Mouse (Mus musculus): ENCODE measurements at regions not wholly inside any gene's neighbourhood (a gene's known extent, or its start where the extent isn't known, plus 50 kb on each side); places are given as distances from the start of the nearest gene placed in this dataset.

GRCm38 (mm10) chr4:105626371-105627320 is 163.0 kb upstream of the Gm12728 start:
- no peak for DNase-seq (ENCODE audit: extremely low spot score in 1 of 2, low spot score in 1 of 2)

GRCm38 (mm10) chr4:105629581-105629980 is 160.1 kb upstream of the Gm12728 start:
- no peak for DNase-seq (ENCODE audit: extremely low spot score in 1 of 2, low spot score in 1 of 2)

GRCm38 (mm10) chr4:105630595-105631369 is 158.9 kb upstream of the Gm12728 start:
- DNase-seq (ENCODE audit: extremely low spot score in 1 of 2, low spot score in 1 of 2): no peak

GRCm38 (mm10) chr4:105632581-105633358 is 156.9 kb upstream of the Gm12728 start:
- no peak for DNase-seq (ENCODE audit: extremely low spot score in 1 of 2, low spot score in 1 of 2)

DNA sequence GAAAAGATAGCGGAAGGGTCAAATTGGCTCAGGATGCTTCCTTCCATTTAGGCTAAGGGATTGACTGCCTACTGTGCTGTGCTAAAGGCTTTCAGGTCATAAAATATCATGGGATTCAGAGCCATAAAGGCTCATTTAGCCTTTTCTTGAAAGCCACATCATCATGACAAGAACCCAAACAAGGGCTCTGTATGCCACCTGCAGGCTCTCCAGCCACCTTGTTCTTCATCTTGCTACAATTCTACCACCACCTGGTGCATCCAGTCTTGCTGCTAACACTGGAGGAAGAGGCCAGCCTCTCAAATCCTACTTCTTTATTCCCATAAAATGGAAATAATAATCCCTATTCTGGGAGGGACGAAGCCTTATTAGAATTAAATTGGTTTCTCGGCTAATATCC is 155.9 kb upstream of the Gm12728 start:
- no peak for DNase-seq (ENCODE audit: extremely low spot score in 1 of 2, low spot score in 1 of 2)

GRCm38 (mm10) chr4:105640793-105641192 is 148.9 kb upstream of the Gm12728 start:
- no peak for DNase-seq (ENCODE audit: extremely low spot score in 1 of 2, low spot score in 1 of 2)

- DNase-seq (ENCODE audit: extremely low spot score in 1 of 2, low spot score in 1 of 2): no peak
Observed at GRCm38 (mm10) chr4:105641582-105641981, 148.1 kb upstream of the Gm12728 start.

- DNase-seq (ENCODE audit: extremely low spot score in 1 of 2, low spot score in 1 of 2): no peak
Observed at GRCm38 (mm10) chr4:105648820-105649446, 140.7 kb upstream of the Gm12728 start.

DNA sequence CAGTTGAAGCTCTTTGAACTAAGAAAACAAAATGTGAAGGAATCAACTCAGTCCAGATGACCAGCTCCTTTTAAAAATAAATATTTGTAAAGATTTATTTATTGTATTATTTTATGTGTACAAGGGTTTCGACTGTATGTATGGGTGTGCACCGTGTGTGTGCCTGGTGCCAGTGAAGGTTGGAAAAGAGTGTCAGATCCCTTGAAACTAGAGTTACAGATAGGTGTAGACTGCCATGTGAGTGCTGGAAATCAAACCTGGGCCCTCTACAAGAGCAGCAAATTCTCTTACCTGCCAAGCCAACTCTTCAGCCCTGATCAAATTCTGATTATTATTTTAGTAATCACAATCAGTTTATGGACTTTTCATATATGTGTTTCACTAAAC is 140.2 kb upstream of the Gm12728 start:
- DNase-seq (ENCODE audit: extremely low spot score in 1 of 2, low spot score in 1 of 2): no peak

- no peak for DNase-seq (ENCODE audit: extremely low spot score in 1 of 2, low spot score in 1 of 2)
Observed at GRCm38 (mm10) chr4:105656071-105656655, 133.5 kb upstream of the Gm12728 start.

DNA sequence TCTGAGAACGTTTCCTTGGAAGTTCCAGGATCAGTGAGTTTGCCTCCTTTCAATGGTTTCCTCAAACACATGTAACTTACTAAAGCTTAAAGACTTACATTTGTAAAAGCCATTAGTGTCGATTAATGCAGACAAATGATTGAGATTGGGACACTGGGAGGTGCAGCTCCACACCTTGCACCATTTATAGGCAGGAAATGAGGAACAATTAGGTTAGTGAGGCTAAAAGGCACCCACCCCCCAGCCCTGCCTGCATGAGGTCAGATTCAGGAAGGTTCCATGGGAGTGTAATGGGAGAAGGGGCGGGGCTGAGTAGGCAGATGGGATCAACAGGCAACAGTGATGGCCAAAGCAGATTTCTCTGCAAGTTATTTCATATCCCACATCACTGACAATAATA is 131.1 kb upstream of the Gm12728 start:
- DNase-seq (ENCODE audit: extremely low spot score in 1 of 2, low spot score in 1 of 2): no peak

DNA sequence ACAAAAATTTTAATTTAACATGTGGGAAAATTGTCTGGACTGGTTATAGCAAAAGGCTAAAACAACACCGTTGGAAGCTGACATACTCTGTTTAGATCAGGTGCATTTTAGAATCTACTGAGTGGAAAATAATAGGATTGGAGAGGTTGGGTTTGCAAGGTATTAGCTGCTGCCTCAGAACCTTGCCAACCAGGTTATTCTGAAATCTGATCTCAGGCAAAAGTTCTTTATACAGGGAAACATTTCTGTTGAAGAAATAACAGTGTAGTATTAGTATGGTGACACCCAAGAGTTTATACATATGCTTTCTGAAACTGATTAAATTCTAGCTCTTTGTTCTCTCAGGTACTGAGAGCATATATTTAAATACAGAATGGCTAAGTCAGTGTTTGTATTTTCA is 113.0 kb upstream of the Gm12728 start:
- DNase-seq (ENCODE audit: extremely low spot score in 1 of 2, low spot score in 1 of 2): no peak

DNA sequence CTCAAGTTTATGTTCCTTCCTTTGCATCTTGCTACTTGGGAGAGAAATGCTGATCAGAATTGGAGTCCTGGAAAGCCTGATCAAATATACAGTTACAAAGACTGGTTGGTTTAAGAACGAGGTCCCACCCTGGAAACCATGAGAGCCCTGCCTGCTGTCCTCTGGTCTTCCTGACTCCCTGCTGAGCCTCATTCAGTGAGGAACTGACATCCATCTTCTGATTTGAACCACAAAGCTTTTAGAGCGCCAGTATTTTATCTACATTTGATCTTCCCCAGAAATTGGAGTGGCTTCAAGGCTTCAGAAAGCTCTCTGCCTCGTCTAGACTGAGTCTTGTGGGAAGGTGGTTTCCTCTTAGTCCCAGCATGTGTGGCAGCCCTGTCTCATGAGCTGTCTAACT is 99.0 kb upstream of the Gm12728 start:
- DNase-seq (ENCODE audit: extremely low spot score in 1 of 2, low spot score in 1 of 2): no peak

- no peak for DNase-seq (ENCODE audit: extremely low spot score in 1 of 2, low spot score in 1 of 2)
Observed at GRCm38 (mm10) chr4:105692380-105692779, 97.3 kb upstream of the Gm12728 start.

DNA sequence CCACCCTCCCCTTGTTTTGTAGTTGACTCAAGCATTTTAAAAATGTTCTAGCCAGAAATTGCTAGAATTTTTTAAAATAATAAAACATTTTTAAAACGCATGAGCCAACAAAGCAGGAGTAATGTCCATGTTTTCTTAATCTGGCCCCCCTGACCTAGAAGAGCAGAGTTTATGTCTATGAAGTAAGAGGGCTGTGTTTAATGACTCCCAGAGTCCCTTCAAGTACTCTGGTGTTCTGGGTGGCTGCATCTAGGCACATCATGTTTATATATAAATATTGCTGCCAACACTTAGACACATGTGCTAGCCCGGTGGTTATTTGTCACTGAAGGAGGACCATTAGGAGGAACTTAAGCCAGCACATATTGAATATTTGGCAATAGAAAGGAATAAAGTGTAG is 93.8 kb upstream of the Gm12728 start:
- no peak for DNase-seq (ENCODE audit: extremely low spot score in 1 of 2, low spot score in 1 of 2)

- DNase-seq (ENCODE audit: extremely low spot score in 1 of 2, low spot score in 1 of 2): no peak
Observed at GRCm38 (mm10) chr4:105697123-105697522, 92.5 kb upstream of the Gm12728 start.

DNA sequence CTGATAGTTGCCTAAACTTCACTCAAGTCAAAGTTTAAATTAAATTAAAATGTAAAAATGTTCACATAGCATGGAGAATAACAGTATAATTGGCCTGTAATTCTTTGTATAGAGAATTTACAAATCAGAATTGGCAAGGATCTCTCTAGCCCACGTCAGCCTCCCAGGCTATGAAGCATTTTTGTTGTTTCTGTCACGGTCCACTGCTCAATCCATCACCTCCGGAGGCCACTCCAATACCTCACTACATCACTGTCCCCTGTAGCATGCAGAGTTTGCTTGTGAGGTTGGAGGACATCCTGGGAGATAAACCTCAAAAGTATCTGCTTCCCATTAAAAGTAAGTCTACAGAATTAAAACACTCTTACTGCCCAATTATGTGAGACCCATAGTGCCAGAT is 87.6 kb upstream of the Gm12728 start:
- no peak for DNase-seq (ENCODE audit: extremely low spot score in 1 of 2, low spot score in 1 of 2)

DNA sequence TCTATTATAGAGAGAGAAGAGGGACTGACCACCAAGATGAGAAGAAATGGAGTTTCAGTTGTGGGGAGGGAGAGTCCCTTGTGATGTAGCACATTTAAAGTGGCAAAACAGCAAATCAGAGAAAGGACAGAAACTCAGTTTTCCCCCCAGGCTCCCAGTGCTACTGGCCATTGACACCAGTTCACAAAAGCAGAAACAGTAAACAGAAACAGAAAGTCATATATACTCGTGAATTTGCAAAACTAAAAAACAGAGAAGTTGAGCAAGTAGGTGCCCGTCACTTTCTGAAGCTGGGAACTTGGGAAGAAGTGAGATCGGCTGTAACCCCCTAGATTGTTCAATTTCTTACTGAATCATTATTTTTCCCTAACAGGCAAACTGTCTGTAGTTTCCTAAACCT is 86.3 kb upstream of the Gm12728 start:
- no peak for DNase-seq (ENCODE audit: extremely low spot score in 1 of 2, low spot score in 1 of 2)

DNA sequence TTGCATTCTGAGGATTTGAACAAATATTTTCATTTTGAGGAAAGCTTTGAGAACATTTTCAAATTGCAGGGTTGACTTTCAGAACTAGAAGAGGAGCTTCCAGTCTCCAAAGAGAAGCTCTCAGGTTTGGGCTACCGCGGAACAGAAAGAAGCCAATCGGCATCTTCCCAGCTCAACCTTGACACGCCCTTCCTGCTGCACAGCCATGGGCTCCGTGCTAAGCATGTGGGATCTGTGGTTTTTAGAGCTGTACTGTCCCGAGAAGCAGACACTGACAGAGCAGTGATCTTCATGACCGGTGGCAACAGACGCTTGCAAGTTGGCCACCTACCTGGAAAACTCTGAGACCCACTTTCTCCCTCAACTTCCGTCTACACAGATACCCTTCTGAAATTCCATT is 85.4 kb upstream of the Gm12728 start:
- DNase-seq (ENCODE audit: extremely low spot score in 1 of 2, low spot score in 1 of 2): no peak

DNA sequence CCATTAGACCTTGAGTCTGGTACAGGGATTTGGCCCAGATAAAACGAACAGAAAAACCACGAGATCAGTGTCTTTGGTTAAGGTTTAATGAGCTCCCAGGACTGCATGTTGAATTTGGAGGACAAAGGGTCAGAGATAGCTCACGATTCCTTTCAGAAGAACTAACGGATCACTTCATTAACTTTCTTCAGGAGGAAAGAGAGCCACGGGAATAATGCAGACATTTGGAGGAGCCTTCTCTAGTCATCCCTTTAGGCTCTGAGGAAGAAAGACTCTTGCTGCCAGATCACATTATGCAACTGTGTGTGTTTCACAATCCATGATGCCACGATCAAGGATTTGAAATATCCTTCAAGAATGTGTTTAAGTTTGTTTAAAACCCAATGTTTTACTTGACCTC is 83.7 kb upstream of the Gm12728 start:
- DNase-seq (ENCODE audit: extremely low spot score in 1 of 2, low spot score in 1 of 2): no peak
